Mouse (Mus musculus) hindbrain, embryonic 14.5 days (tissue): ENCODE measurements around the gene Dock10. TPM values are rescaled to one million over a fixed set of nuclear protein-coding genes. Genes with fewer than 3 reads are reported as not detected.

Source experiments
- ATAC-seq: fragments of 200-750 bp; cut with Nextera tagmentation; 2 replicates; pipeline ENCODE4 v1.8.0; 2017; ENCODE audit warnings: moderate number of reproducible peaks, mild to moderate bottlenecking, moderate TSS enrichment, moderate library complexity; ENCODE audit not compliant: low FRiP score
- DNase-seq: peaks from one replicate; pipeline ENCODE4 v3.0.0-alpha.2; 2015; ENCODE audit warnings: low spot score
- H3K27ac ChIP-seq: fragments of 300-500 bp; sonication (generic); 2 replicates; pipeline ENCODE4 v1.5.1; 2014; ENCODE audit warnings: mild to moderate bottlenecking, moderate library complexity
- H3K27me3 ChIP-seq: fragments of 300-500 bp; sonication (generic); 2 replicates; pipeline ENCODE4 v1.6.1; 2014; ENCODE audit warnings: mild to moderate bottlenecking, low read length, mixed read lengths; ENCODE audit not compliant: control insufficient read depth, insufficient read depth
- H3K36me3 ChIP-seq: fragments of 300-500 bp; sonication (generic); replicated peaks from 2 replicates; pipeline ENCODE4 v1.6.1; 2014; ENCODE audit not compliant: control insufficient read depth, insufficient read depth
- H3K4me1 ChIP-seq: fragments of 300-500 bp; sonication (generic); replicated peaks from 2 replicates; pipeline ENCODE4 v1.6.1; 2014; ENCODE audit warnings: antibody characterized with exemption, low read length, mixed read lengths; ENCODE audit not compliant: control insufficient read depth, insufficient read depth
- H3K4me2 ChIP-seq: fragments of 300-500 bp; sonication (generic); replicated peaks from 2 replicates; pipeline ENCODE4 v1.6.1; 2014; ENCODE audit warnings: mild to moderate bottlenecking, moderate library complexity
- H3K4me3 ChIP-seq: fragments of 300-500 bp; sonication (generic); replicated peaks from 2 replicates; pipeline ENCODE4 v1.5.1; 2014; ENCODE audit warnings: mild to moderate bottlenecking, low read length
- H3K9ac ChIP-seq: fragments of 300-500 bp; sonication (generic); 2 replicates; pipeline ENCODE4 v1.6.1; 2014
- H3K9me3 ChIP-seq: fragments of 300-500 bp; sonication (generic); 2 replicates; pipeline ENCODE4 v1.6.1; 2016; ENCODE audit warnings: low read length; ENCODE audit not compliant: control insufficient read depth
- WGBS: fragments of 180-500 bp; shearing (Covaris S2); extraction: QIAGEN DNeasy Blood & Tissue Kit; methylation state at CpG from one replicate; pipeline ENCODE4 v1.1.7; 2014; 5-methylcytosine and 5-hydroxymethylcytosine counted together
- polyA plus RNA-seq: library from polyadenylated mRNA; unstranded; fragments of >200 nt; fragmentation: Nextera tagmentation; extraction: Ambion mirVana; gene quantifications from 2 replicates; pipeline ENCODE4 v1.2.1, GENCODE M21; 2014

Gene Dock10
- polyA plus RNA-seq, 1 experiment from 2014 or later = 6.1 TPM

- Histone ChIP-seq H3K27me3 (no peaks in the 10 kb centered on the region), H3K27ac (no peak overlapping the region), H3K4me2 (no peak overlapping the region), H3K9me3 (no peaks in the 10 kb centered on the region), H3K4me3 (no peak overlapping the region), H3K36me3 (no peaks in the 10 kb centered on the region), H3K9ac (no peak overlapping the region), H3K4me1 (no peaks in the 10 kb centered on the region)
- ATAC-seq (no peak), DNase-seq (no peak)
- 95% methylated on average over 1 of the region's 1 CpGs for WGBS
Measured at GRCm38 (mm10) chr1:80718666-80719065, 39.7 kb downstream of the Dock10 start.

GRCm38 (mm10) chr1:80715917-80716316 lies 42.4 kb downstream of the Dock10 start:
- DNase-seq (no peak), ATAC-seq (no peak)
- Histone ChIP-seq H3K27ac (no peak overlapping the region), H3K36me3 (no peaks in the 10 kb centered on the region), H3K4me2 (no peak overlapping the region), H3K27me3 (no peaks in the 10 kb centered on the region), H3K9me3 (no peaks in the 10 kb centered on the region), H3K4me1 (no peaks in the 10 kb centered on the region), H3K9ac (no peak overlapping the region), H3K4me3 (no peak overlapping the region)
- 80% methylated on average over 3 of the region's 3 CpGs for WGBS

- Histone ChIP-seq H3K27ac (no peak overlapping the region), H3K9me3 (no peaks in the 10 kb centered on the region), H3K4me2 (no peak overlapping the region), H3K9ac (no peak overlapping the region), H3K36me3 (no peaks in the 10 kb centered on the region), H3K4me1 (no peaks in the 10 kb centered on the region), H3K27me3 (no peaks in the 10 kb centered on the region), H3K4me3 (no peak overlapping the region)
- DNase-seq = no peak
- WGBS = 97% methylated on average over 1 of the region's 1 CpGs
- no peak for ATAC-seq
Measured at GRCm38 (mm10) chr1:80713920-80714319, 44.4 kb downstream of the Dock10 start.

GRCm38 (mm10) chr1:80710607-80711261 lies 47.6 kb downstream of the Dock10 start:
- H3K4me3 ChIP-seq = no peak overlapping the region
- H3K36me3 ChIP-seq = no peaks in the 10 kb centered on the region
- ATAC-seq (no peak), DNase-seq (no peak)
- no peaks in the 10 kb centered on the region for H3K4me1 ChIP-seq
- no peak overlapping the region for H3K27ac ChIP-seq
- WGBS = 62% methylated on average over 8 of the region's 8 CpGs
- H3K4me2 ChIP-seq = no peak overlapping the region
- no peaks in the 10 kb centered on the region for H3K9me3 ChIP-seq
- no peaks in the 10 kb centered on the region for H3K27me3 ChIP-seq
- H3K9ac ChIP-seq = no peak overlapping the region

- Histone ChIP-seq H3K27ac (no peak overlapping the region), H3K4me1 (no peaks in the 10 kb centered on the region), H3K4me2 (no peak overlapping the region), H3K27me3 (no peaks in the 10 kb centered on the region), H3K9ac (no peak overlapping the region), H3K36me3 (no peaks in the 10 kb centered on the region), H3K9me3 (no peaks in the 10 kb centered on the region), H3K4me3 (no peak overlapping the region)
- WGBS = 71% methylated on average over 5 of the region's 5 CpGs
- no peak for ATAC-seq
- no peak for DNase-seq
Measured at GRCm38 (mm10) chr1:80710097-80710541, 48.2 kb downstream of the Dock10 start.

GRCm38 (mm10) chr1:80709299-80709698 lies 49.0 kb downstream of the Dock10 start:
- H3K36me3 ChIP-seq = no peaks in the 10 kb centered on the region
- WGBS = 80% methylated on average over 14 of the region's 14 CpGs
- no peak overlapping the region for H3K4me3 ChIP-seq
- H3K9ac ChIP-seq = no peak overlapping the region
- DNase-seq (no peak), ATAC-seq (no peak)
- no peaks in the 10 kb centered on the region for H3K9me3 ChIP-seq
- no peak overlapping the region for H3K4me2 ChIP-seq
- no peaks in the 10 kb centered on the region for H3K4me1 ChIP-seq
- H3K27me3 ChIP-seq = no peaks in the 10 kb centered on the region
- no peak overlapping the region for H3K27ac ChIP-seq

GRCm38 (mm10) chr1:80703279-80703678 lies 55.0 kb downstream of the Dock10 start:
- no peak for DNase-seq
- no peak for ATAC-seq
- WGBS = 97% methylated on average over 1 of the region's 1 CpGs

GRCm38 (mm10) chr1:80676004-80676673 lies 82.2 kb downstream of the Dock10 start:
- Histone ChIP-seq H3K9me3 (no peaks in the 10 kb centered on the region), H3K36me3 (no peaks in the 10 kb centered on the region), H3K4me1 (no peaks in the 10 kb centered on the region), H3K27ac (no peak overlapping the region), H3K4me3 (no peak overlapping the region), H3K9ac (no peak overlapping the region), H3K4me2 (no peak overlapping the region), H3K27me3 (no peaks in the 10 kb centered on the region)
- ATAC-seq (no peak), DNase-seq (peak; percentile 13)
- WGBS = 83% methylated on average over 1 of the region's 1 CpGs

More at GRCm38 (mm10) chr1:80703279-80703678, 55.0 kb downstream of the Dock10 start:
- H3K4me2 ChIP-seq = no peak overlapping the region
- H3K36me3 ChIP-seq = no peaks in the 10 kb centered on the region
- no peak overlapping the region for H3K27ac ChIP-seq
- no peaks in the 10 kb centered on the region for H3K27me3 ChIP-seq
- H3K4me3 ChIP-seq = no peak overlapping the region
- no peaks in the 10 kb centered on the region for H3K9me3 ChIP-seq
- H3K9ac ChIP-seq = no peak overlapping the region
- no peaks in the 10 kb centered on the region for H3K4me1 ChIP-seq

- Histone ChIP-seq H3K9me3 (no peaks in the 10 kb centered on the region), H3K27ac (no peak overlapping the region), H3K4me2 (no peak overlapping the region), H3K36me3 (no peaks in the 10 kb centered on the region), H3K27me3 (no peaks in the 10 kb centered on the region), H3K4me3 (no peak overlapping the region), H3K4me1 (no peaks in the 10 kb centered on the region), H3K9ac (no peak overlapping the region)
- DNase-seq = no peak
- 97% methylated on average over 3 of the region's 3 CpGs for WGBS
- ATAC-seq = no peak
Measured at GRCm38 (mm10) chr1:80671730-80672129, 86.6 kb downstream of the Dock10 start.
